Mouse (Mus musculus): ENCODE data around the gene Pin1rt1.

DNA sequence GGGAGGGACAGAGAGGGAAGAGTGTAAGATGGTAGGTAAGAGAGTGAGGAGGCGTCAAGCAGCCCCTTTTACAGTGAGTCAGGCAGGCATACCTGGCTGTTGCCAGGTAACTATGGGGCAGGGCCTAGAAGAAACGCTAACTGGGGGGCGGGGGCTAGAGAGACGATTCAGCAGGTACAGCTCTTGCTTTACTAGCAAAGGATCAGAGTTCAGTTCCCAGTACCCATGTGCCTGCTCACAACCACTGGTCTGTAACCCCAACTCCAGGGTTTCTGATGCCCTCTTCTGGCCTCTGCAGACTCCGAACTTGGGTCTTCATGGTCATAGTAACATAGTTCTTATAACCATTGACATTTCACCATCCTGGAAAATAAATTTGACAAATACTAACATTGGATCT lies 27.8 kb upstream of the Pin1rt1 start:
- no peak for TF ChIP-seq POLR2A (IDR thresholded peaks at IDR 0.05; ENCODE audit: low read depth, low read length)
- peak; percentile 32; the same call in 1 of the 2 replicates for TF ChIP-seq CTCF (conservative IDR thresholded peaks at IDR 0.05; ENCODE audit: insufficient read depth, insufficient read length, low read depth, low read length)

Measured in kidney, adult 2 months (tissue).